Mouse (Mus musculus) limb, embryonic 11.5 days (tissue): ENCODE data around the gene Podnl1. TPM values are rescaled to one million over a fixed set of nuclear protein-coding genes. Genes with fewer than 3 reads are reported as not detected.

Source experiments
- microRNA counts: library from miRNA; unstranded; fragments of <30 nt; microRNA quantifications from one replicate; lab custom pipeline; 2016
- microRNA-seq: library from miRNA; unstranded; fragments of <30 nt; microRNA quantifications from one replicate; pipeline ENCODE4, GENCODE M21; 2016
- polyA plus RNA-seq: library from polyadenylated mRNA; unstranded; fragments of >200 nt; fragmentation: Nextera tagmentation; extraction: Ambion mirVana; gene quantifications from 2 replicates; pipeline ENCODE4 v1.2.1, GENCODE M21; 2014

Podnl1 gene
- polyA plus RNA-seq, 1 experiment from 2014 or later: 0.17 TPM

MicroRNAs encoded within 50 kb of the gene (microRNA counts, 519-probe panel; counts per million panel counts)
- microRNA mmu-miR-181c (lab: Ali Mortazavi, UCI): 2,975 counts per million, percentile 34 among the panel's probes with 10 or more counts
- microRNA mmu-miR-709 (lab: Ali Mortazavi, UCI): 3,321 counts per million, percentile 42 among the panel's probes with 10 or more counts

Small RNA genes within 50 kb of the gene (microRNA-seq; reads per million reads assigned to microRNA genes)
- gene Gm25110 (not detected), gene Mir181c (6,815 reads per million, percentile 92 among the genes with 10 or more reads in this experiment), gene Mir181d (7,704 reads per million, percentile 93 among the genes with 10 or more reads in this experiment), gene Mir709 (not detected)

Other genes starting within 250 kb of the Podnl1 start
- 20.7 and 23.0 TPM in 2 replicates for gene Adgrl1, start 225.9 kb upstream of the Podnl1 start, polyA plus RNA-seq
- 0.76 and 0.81 TPM in 2 replicates for gene Gm10644, start 170.8 kb upstream of the Podnl1 start, polyA plus RNA-seq
- 81.8 and 84.1 TPM in 2 replicates for gene Asf1b, start 170.5 kb upstream of the Podnl1 start, polyA plus RNA-seq
- 145 and 156 TPM in 2 replicates for gene Prkaca, start 153.0 kb upstream of the Podnl1 start, polyA plus RNA-seq
- gene Samd1, start 128.3 kb upstream of the Podnl1 start, polyA plus RNA-seq: 18.9 and 19.0 TPM in 2 replicates
- gene 1700067K01Rik, start 124.5 kb upstream of the Podnl1 start, polyA plus RNA-seq: 1.2 and 1.5 TPM in 2 replicates
- 0.18 and 0.35 TPM in 2 replicates for gene 2210011C24Rik, start 113.8 kb upstream of the Podnl1 start, polyA plus RNA-seq
- 1.1 and 2.1 TPM in 2 replicates for gene Palm3, start 104.5 kb upstream of the Podnl1 start, polyA plus RNA-seq
- 0.20 and 0.27 TPM in 2 replicates for gene Il27ra, start 83.4 kb upstream of the Podnl1 start, polyA plus RNA-seq
- gene Rln3, start 81.0 kb upstream of the Podnl1 start, polyA plus RNA-seq: not detected in 2 replicates
- 1.2 and 1.3 TPM in 2 replicates for gene Gm10643, start 60.9 kb upstream of the Podnl1 start, polyA plus RNA-seq
- 11.9 and 12.9 TPM in 2 replicates for gene Rfx1, start 59.2 kb upstream of the Podnl1 start, polyA plus RNA-seq
- gene Dcaf15, start 21.2 kb upstream of the Podnl1 start, polyA plus RNA-seq: 13.4 and 15.2 TPM in 2 replicates
- gene Cc2d1a, start 21.9 kb downstream of the Podnl1 start, polyA plus RNA-seq: 15.2 and 15.7 TPM in 2 replicates
- 0.61 and 0.89 TPM in 2 replicates for gene 4930432K21Rik, start 22.0 kb downstream of the Podnl1 start, polyA plus RNA-seq
- gene Nanos3, start 59.2 kb downstream of the Podnl1 start, polyA plus RNA-seq: 4.3 and 4.9 TPM in 2 replicates
- 23.9 and 24.5 TPM in 2 replicates for gene Zswim4, start 111.1 kb downstream of the Podnl1 start, polyA plus RNA-seq
- 361 and 375 TPM in 2 replicates for gene D8Ertd738e, start 123.7 kb downstream of the Podnl1 start, polyA plus RNA-seq
- gene Mri1, start 131.3 kb downstream of the Podnl1 start, polyA plus RNA-seq: 56.0 and 61.4 TPM in 2 replicates
- gene Ccdc130, start 144.4 kb downstream of the Podnl1 start, polyA plus RNA-seq: 19.9 and 21.6 TPM in 2 replicates